Mouse (Mus musculus) ES-Bruce4 (cell line): Measurements from ENCODE around the gene Gabrr1.

Experiments
- EP300 ChIP-seq: IDR thresholded peaks from 2 replicates; pipeline ENCODE4 v1.6.1; 2011; ENCODE audit warnings: low read depth, low read length; ENCODE audit not compliant: insufficient read depth
- POLR2A ChIP-seq: IDR thresholded peaks from one replicate; pipeline ENCODE4 v1.8.1; 2011; ENCODE audit warnings: low read length; ENCODE audit not compliant: insufficient read depth

- TF ChIP-seq POLR2A (no peak), EP300 (no peak)
Observed at GRCm38 (mm10) chr4:33124493-33124892, 7.8 kb upstream of the Gabrr1 start.
